Mouse (Mus musculus) megakaryocyte, embryonic 14.5 days (primary cell): Measurements from ENCODE around the gene Kif2a.

Source experiments
- FLI1 ChIP-seq: IDR thresholded peaks from 2 replicates; pipeline ENCODE4 v1.6.1; 2012; ENCODE audit warnings: low read length, inconsistent platforms, mixed read lengths
- GATA1 ChIP-seq: IDR thresholded peaks from 3 replicates; pipeline ENCODE4 v1.6.1; 2012; ENCODE audit warnings: mixed read lengths, low read length, inconsistent platforms, borderline replicate concordance

- no peak for TF ChIP-seq GATA1
- TF ChIP-seq FLI1: no peak
These were observed 37.5 kb upstream of the Kif2a start for GRCm38 (mm10) chr13:107059460-107059859.
